Mouse (Mus musculus): Measurements from ENCODE around the gene Ufsp1.

DNA sequence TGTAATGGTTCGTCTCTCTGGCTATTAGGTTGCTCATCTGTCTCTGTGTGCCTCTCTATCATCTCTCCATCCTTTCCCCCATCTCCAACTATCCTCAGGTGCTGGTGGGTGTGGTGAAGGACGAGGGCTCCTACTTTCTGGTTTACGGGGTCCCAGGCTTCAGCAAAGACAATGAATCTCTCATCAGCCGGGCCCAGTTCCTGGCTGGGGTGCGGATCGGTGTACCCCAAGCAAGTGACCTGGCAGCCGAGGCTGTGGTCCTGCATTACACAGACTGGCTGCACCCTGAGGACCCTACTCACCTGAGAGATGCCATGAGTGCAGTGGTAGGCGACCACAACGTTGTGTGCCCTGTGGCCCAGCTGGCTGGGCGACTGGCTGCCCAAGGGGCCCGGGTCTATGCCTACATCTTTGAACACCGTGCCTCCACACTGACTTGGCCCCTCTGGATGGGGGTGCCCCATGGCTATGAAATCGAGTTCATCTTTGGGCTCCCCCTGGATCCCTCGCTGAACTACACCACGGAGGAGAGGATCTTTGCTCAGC lies 3.0 kb upstream of the Ufsp1 start:
- no peak for TF ChIP-seq CTCF (IDR thresholded peaks at IDR 0.05; ENCODE audit: borderline replicate concordance, control insufficient read depth, extremely low read depth, insufficient read depth, low read length, poor library complexity)
- no peak for TF ChIP-seq POLR2A (IDR thresholded peaks at IDR 0.05; ENCODE audit: control insufficient read depth, extremely low read depth, insufficient read depth, low read length, poor library complexity)

Measured in thymus, adult 2 months (tissue).